Mouse (Mus musculus) megakaryocyte progenitor cell, adult 5-6 weeks (primary cell): ENCODE results near the gene Irak2. TPM values are rescaled to one million over a fixed set of nuclear protein-coding genes. Genes with fewer than 3 reads are reported as not detected.

Source experiments
- ATAC-seq: replicated peaks from 2 replicates; pipeline ENCODE4 v1.8.0; 2016; ENCODE audit warnings: mild to moderate bottlenecking, moderate TSS enrichment, inconsistent platforms; ENCODE audit not compliant: poor library complexity
- total RNA-seq, 2 experiments: library from RNA; stranded (forward) in 1 of 2; stranded (reverse) in 1 of 2; fragments of 157-497, 149-512 nt in 1 of 2; fragments of 200-1000 nt in 1 of 2; gene quantifications; 2 replicates each; pipeline versions ENCODE4 v1.2.3 to v1.2.4; 2015 to 2017

Irak2 gene
- total RNA-seq, 2 experiments from 2014 or later, result 4.9 to 30.4 TPM

GRCm38 (mm10) chr6:113632863-113633262 is 5.4 kb upstream of the Irak2 start:
- no peak for ATAC-seq

- ATAC-seq, result no peak
These were observed 934 bp downstream of the Irak2 start for GRCm38 (mm10) chr6:113639201-113639600.

- no peak for ATAC-seq
These were observed 4.3 kb downstream of the Irak2 start for GRCm38 (mm10) chr6:113642605-113643004.

- no peak for ATAC-seq
These were observed 4.8 kb downstream of the Irak2 start for GRCm38 (mm10) chr6:113643021-113643420.

GRCm38 (mm10) chr6:113643967-113644366 is 5.7 kb downstream of the Irak2 start:
- ATAC-seq, result no peak

GRCm38 (mm10) chr6:113644808-113645207 is 6.5 kb downstream of the Irak2 start:
- ATAC-seq, result peak; percentile 71

DNA sequence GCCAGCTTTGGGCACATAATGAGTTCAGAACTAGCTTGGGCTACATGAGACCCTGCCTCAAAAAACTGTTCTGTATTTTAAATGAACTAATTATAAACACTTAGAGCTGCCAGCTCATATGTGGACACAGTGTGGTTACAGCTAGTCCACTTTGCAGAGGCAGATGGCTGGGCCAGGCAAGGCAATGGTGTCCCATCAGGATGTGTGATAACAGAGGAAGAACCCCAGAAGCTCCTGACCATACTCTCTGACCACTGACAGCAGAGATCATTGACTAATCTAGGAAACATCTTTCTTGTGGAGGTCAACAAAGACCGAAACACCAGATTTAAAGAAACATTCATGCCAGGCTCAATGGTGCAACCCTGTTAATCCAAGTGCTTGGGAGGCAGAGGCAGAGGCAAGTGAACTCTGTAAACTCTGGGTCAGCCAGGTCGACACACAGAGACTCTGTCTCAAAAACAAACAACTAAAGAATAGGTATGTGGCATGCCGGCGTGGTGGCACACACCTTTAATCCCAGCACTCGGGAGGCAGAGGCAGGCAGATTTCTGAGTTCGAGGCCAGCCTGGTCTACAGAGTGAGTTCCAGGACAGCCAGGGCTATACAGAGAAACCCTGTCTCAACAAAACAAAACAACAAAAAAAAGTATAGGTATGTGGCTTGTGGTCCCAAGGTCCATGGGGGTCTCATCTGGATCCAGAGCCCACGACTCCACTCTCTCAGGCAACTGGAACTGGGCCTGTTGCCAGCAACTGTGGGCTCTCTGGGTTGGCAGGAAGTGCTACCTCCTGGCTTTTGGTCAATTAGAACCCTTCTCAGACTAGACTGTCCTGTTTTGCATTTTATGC is 11.3 kb downstream of the Irak2 start:
- peak; percentile 52 for ATAC-seq

- peak; percentile 46 for ATAC-seq
These were observed 12.0 kb downstream of the Irak2 start for GRCm38 (mm10) chr6:113650197-113650640.

DNA sequence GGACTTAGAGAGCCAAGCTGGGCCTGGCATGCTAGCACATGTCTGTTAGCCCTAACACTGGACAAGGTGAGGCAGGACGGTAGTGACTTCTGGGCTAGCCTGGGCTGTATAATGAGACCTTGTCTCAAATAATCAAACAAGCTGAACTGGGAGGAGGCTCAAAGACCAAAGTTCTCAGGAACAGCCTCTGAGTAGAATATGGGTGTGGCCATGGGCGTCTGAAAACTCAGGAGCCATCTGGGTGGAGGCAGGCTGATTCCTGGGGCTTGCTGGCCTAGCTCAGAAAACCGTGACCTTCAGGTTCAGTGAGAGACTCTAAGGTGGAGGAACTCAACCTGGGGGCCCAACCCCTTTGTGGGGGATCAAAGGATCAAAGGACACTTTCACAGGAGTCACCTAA is 13.4 kb downstream of the Irak2 start:
- no peak for ATAC-seq

DNA sequence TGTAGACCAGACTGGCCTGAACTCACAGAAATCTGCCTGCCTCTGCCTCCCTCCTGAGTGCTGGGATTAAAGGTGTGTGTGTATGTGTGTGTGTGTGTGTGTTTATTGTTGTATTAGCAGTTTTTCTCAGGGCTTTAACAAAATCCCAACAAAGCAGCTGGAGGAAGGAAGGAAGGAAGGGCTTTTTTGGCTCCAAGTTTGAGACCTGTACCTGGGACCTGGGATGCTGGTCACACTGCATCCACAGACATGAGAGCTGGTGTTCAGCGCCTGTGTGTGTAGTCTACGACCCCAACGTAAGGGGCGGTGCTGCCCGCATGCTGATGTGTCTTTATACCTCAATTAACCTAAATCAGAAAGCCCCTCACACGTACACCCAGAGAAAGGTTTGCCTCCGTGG is 15.3 kb downstream of the Irak2 start:
- no peak for ATAC-seq

DNA sequence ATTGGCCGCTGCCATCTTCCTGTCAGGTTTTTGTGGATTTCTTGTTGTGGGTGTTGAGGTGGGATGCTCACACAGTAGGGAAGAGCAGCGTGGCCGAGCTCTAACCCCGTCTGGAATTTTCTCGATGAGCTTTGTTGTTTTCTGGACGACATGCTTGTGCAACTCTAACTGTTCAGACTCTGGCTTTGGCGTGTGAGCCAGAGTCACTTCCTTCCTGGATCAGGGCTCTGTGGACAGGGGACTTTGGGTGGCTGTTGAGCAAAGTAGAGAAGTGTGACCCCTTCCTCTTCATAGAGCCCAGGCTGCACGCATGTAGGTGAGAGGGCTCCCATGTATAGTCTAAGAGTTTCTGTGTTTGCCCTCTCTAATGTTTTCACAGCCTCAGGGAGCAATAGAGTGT is 15.8 kb downstream of the Irak2 start:
- peak; percentile 67 for ATAC-seq

- ATAC-seq, result peak; percentile 42
These were observed 16.6 kb downstream of the Irak2 start for GRCm38 (mm10) chr6:113654753-113655397.

- no peak for ATAC-seq
These were observed 17.2 kb downstream of the Irak2 start for GRCm38 (mm10) chr6:113655475-113655874.

DNA sequence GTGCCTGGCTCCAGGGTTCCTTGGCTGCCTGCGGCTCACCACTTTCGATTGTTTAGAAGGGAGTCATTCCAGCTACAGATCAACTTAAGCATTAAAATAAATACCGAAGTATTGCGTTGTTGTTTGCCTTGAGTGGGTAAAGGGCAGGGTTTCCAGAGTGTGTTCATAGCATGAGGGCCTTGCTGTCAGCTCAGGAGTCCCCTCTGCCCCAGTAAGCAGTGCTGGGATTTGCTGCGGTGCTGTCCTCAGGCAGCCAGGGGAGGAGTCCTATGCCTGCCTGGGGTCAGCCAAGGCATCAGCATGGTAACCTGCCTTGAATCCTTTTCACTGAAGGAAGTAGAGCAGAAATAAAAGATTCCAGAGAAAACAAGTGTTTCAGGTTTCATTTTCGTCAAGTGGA is 18.6 kb downstream of the Irak2 start:
- no peak for ATAC-seq

DNA sequence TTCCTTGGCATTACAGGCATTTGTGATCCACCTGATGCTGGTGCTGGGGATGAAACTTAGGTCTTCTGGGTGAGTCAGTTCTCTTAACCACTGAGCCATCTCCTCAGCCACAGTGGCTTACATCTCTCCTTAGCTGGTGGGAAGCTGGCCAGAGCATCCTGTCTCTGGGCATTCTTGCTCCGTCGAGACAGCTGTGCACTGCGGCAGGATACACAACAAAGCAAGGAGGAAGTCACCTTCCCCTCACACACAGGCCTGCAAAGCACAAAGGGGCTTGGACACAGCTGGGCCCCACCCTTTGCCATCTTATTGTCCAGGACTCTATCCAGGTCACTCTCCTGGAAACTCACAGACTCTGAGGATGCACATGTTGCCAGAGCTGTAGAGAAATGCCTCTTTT is 20.0 kb downstream of the Irak2 start:
- no peak for ATAC-seq

DNA sequence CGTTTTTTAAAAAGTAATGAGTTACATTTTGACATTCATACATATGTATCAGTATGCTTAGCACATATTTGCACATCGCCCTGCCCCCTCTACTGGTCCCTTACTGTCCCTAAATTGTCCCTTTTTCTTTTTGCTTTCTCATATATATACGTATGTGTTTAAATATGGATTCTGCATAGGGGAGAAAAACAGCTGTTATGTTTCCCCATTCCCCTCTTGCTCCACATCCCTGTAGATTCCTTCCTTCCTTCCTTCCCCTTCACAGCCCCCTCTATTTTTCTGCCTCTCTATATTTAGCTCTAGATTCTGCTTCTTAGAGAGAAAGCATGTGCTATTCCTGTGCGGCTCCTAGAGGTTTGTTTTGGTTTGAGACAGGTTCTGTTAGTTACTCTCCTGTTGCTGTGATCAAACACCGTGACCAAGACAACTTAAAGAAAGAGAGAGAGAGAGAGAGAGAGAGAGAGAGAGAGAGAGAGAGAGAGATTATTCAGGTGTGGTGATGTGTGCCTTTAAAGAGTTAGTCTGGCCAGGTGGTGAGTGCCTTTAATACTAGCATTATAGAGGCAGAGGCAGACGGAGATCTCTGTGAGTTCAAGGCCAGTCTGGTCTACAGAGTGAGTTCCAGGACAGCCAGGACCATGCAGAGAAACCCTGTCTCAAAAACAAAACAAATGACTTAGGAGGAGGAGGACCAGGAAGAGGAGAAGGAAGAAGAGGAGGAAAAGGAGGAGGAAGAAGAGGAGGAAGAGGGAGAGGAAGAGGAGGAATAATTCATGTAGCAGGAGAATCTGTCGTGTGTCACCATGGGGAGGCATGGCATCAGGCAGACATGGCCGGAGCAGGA is 21.6 kb downstream of the Irak2 start:
- ATAC-seq, result 0 out of 2 replicates have a peak, but pooled peaks have one; percentile 4

DNA sequence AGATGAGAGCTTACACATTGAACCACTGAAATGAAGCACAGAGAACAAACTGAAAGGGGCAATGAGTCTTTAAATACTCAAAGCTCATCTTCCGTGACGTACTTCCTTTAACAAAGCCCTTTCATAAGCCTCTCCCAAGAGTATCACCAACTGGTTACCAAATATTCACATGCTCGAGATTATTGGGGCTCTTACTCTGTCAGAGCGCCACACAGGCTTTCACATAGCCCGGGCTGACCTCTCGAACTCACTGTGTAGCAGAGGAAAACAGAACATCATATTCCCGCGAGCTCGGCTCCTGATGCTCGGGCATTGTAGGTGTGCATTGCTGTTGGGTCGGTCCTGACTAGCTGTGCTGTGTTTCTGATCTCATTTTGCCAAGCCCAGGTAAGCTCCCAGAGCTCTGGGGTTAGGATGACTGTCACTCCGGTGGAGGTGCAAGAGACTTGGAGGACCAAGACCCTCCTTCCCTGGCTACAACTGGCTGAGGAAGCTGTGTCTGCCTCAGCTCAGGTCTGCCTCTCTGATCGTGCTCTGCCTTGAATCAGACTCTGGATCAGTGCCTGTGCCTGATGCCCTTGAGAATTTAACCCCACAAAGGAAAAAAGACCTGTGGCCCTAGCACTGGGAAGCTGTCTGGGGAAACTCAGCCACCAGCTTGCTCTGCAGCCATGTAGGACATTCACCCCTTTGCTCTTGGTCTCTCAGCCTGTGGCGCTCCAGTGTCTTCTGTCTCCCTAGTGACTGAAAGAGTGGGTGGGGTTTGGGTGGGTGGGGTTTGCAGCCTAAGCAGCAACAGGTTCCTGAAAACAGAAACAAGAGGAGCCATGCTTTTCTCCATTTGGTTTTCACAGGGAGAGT is 22.5 kb downstream of the Irak2 start:
- ATAC-seq, result peak; percentile 38

GRCm38 (mm10) chr6:113661353-113662241 is 23.3 kb downstream of the Irak2 start:
- no peak for ATAC-seq

- ATAC-seq, result peak; percentile 77
These were observed 24.9 kb downstream of the Irak2 start for GRCm38 (mm10) chr6:113662964-113663700.
